Mouse (Mus musculus) neural tube, embryonic 11.5 days (tissue): ENCODE data around the gene 4921539E11Rik. TPM values are rescaled to one million over a fixed set of nuclear protein-coding genes. Genes with fewer than 3 reads are reported as not detected.

ENCODE experiments used
- ATAC-seq: fragments of 200-750 bp; cut with Nextera tagmentation; 2 replicates; pipeline ENCODE4 v1.8.0; 2017; ENCODE audit warnings: moderate number of reproducible peaks, mild to moderate bottlenecking, moderate TSS enrichment, moderate library complexity; ENCODE audit not compliant: insufficient read depth, low FRiP score, low TSS enrichment
- DNase-seq: peaks from one replicate; pipeline ENCODE4 v3.0.0-alpha.2; 2015; ENCODE audit warnings: low spot score
- H3K27ac ChIP-seq: fragments of 300-500 bp; sonication (generic); 2 replicates; pipeline ENCODE4 v1.5.1; 2014; ENCODE audit warnings: low read depth, mild to moderate bottlenecking, low read length
- H3K27me3 ChIP-seq: fragments of 300-500 bp; sonication (generic); 2 replicates; pipeline ENCODE4 v1.6.1; 2014; ENCODE audit warnings: mild to moderate bottlenecking, low read length, mixed read lengths; ENCODE audit not compliant: control insufficient read depth, insufficient read depth
- H3K36me3 ChIP-seq: fragments of 300-500 bp; sonication (generic); 2 replicates; pipeline ENCODE4 v1.6.1; 2014; ENCODE audit warnings: mild to moderate bottlenecking, low read length, moderate library complexity, mixed read lengths; ENCODE audit not compliant: control insufficient read depth, insufficient read depth
- H3K4me1 ChIP-seq: fragments of 300-500 bp; sonication (generic); 2 replicates; pipeline ENCODE4 v1.6.1; 2014; ENCODE audit warnings: low read length, mixed read lengths; ENCODE audit not compliant: control insufficient read depth, insufficient read depth
- H3K4me2 ChIP-seq: fragments of 300-500 bp; sonication (generic); 2 replicates; pipeline ENCODE4 v1.6.1; 2014; ENCODE audit warnings: low read depth, mild to moderate bottlenecking, moderate library complexity
- H3K4me3 ChIP-seq: fragments of 300-500 bp; sonication (generic); 2 replicates; pipeline ENCODE4 v1.5.1; 2014; ENCODE audit warnings: low read depth, low read length
- H3K9ac ChIP-seq: fragments of 300-500 bp; sonication (generic); 2 replicates; pipeline ENCODE4 v1.6.1; 2014; ENCODE audit warnings: mild to moderate bottlenecking, low read length
- H3K9me3 ChIP-seq: fragments of 300-500 bp; sonication (generic); 2 replicates; pipeline ENCODE4 v1.6.1; 2016; ENCODE audit warnings: low read length; ENCODE audit not compliant: control insufficient read depth
- WGBS: fragments of 180-500 bp; shearing (Covaris S2); extraction: QIAGEN DNeasy Blood & Tissue Kit; methylation state at CpG from one replicate; pipeline ENCODE4 v1.1.7; 2014; 5-methylcytosine and 5-hydroxymethylcytosine counted together
- polyA plus RNA-seq: library from polyadenylated mRNA; unstranded; fragments of >200 nt; fragmentation: Nextera tagmentation; extraction: Ambion mirVana; gene quantifications from 2 replicates; pipeline ENCODE4 v1.2.1, GENCODE M21; 2014

Gene 4921539E11Rik
- polyA plus RNA-seq, 1 experiment from 2014 or later = not detected

- ATAC-seq (no peak), DNase-seq (no peak)
- H3K9me3 ChIP-seq = no peaks in the 10 kb centered on the region
- H3K4me3 ChIP-seq = no peak overlapping the region
- H3K27ac ChIP-seq = no peak overlapping the region
- H3K36me3 ChIP-seq = no peaks in the 10 kb centered on the region
- no peak overlapping the region for H3K9ac ChIP-seq
- 73% methylated on average over 3 of the region's 3 CpGs for WGBS
- H3K4me1 ChIP-seq = no peaks in the 10 kb centered on the region
- H3K4me2 ChIP-seq = no peak overlapping the region
- no peaks in the 10 kb centered on the region for H3K27me3 ChIP-seq
Measured at GRCm38 (mm10) chr4:103258817-103259216, 31.8 kb downstream of the 4921539E11Rik start.

GRCm38 (mm10) chr4:103253846-103254245 lies 36.8 kb downstream of the 4921539E11Rik start:
- 87% methylated on average over 4 of the region's 4 CpGs for WGBS
- no peak for DNase-seq
- ATAC-seq = no peak
- Histone ChIP-seq H3K4me2 (no peak overlapping the region), H3K9ac (no peak overlapping the region), H3K27me3 (no peaks in the 10 kb centered on the region), H3K4me3 (no peak overlapping the region), H3K36me3 (no peaks in the 10 kb centered on the region), H3K9me3 (no peaks in the 10 kb centered on the region), H3K27ac (no peak overlapping the region), H3K4me1 (no peaks in the 10 kb centered on the region)

GRCm38 (mm10) chr4:103249436-103250085 lies 41.1 kb downstream of the 4921539E11Rik start:
- WGBS = 74% methylated on average over 6 of the region's 6 CpGs

GRCm38 (mm10) chr4:103247813-103248212 lies 42.9 kb downstream of the 4921539E11Rik start:
- Histone ChIP-seq H3K27ac (no peak overlapping the region), H3K4me3 (no peak overlapping the region), H3K4me1 (no peaks in the 10 kb centered on the region), H3K9me3 (no peaks in the 10 kb centered on the region), H3K9ac (no peak overlapping the region), H3K27me3 (no peaks in the 10 kb centered on the region), H3K36me3 (no peaks in the 10 kb centered on the region), H3K4me2 (no peak overlapping the region)
- no peak for DNase-seq
- no peak for ATAC-seq
- WGBS = 84% methylated on average over 2 of the region's 2 CpGs

More at GRCm38 (mm10) chr4:103249436-103250085, 41.1 kb downstream of the 4921539E11Rik start:
- no peaks in the 10 kb centered on the region for H3K27me3 ChIP-seq
- H3K4me1 ChIP-seq = no peaks in the 10 kb centered on the region
- H3K36me3 ChIP-seq = no peaks in the 10 kb centered on the region
- no peak overlapping the region for H3K4me3 ChIP-seq
- no peak for ATAC-seq
- no peak overlapping the region for H3K4me2 ChIP-seq
- no peak overlapping the region for H3K27ac ChIP-seq
- H3K9ac ChIP-seq = no peak overlapping the region
- no peaks in the 10 kb centered on the region for H3K9me3 ChIP-seq
- DNase-seq = no peak

GRCm38 (mm10) chr4:103247249-103247648 lies 43.4 kb downstream of the 4921539E11Rik start:
- no peaks in the 10 kb centered on the region for H3K4me1 ChIP-seq
- H3K4me3 ChIP-seq = no peak overlapping the region
- H3K27me3 ChIP-seq = no peaks in the 10 kb centered on the region
- H3K9ac ChIP-seq = no peak overlapping the region
- H3K36me3 ChIP-seq = no peaks in the 10 kb centered on the region
- 81% methylated on average over 3 of the region's 3 CpGs for WGBS
- no peak overlapping the region for H3K27ac ChIP-seq
- no peak overlapping the region for H3K4me2 ChIP-seq
- ATAC-seq (no peak), DNase-seq (no peak)
- H3K9me3 ChIP-seq = no peaks in the 10 kb centered on the region

- Histone ChIP-seq H3K9me3 (no peaks in the 10 kb centered on the region), H3K4me1 (no peaks in the 10 kb centered on the region), H3K4me3 (no peak overlapping the region), H3K27ac (no peak overlapping the region), H3K27me3 (no peaks in the 10 kb centered on the region), H3K4me2 (no peak overlapping the region), H3K36me3 (no peaks in the 10 kb centered on the region), H3K9ac (no peak overlapping the region)
- 46% methylated on average over 2 of the region's 2 CpGs for WGBS
- ATAC-seq = no peak
- no peak for DNase-seq
Measured at GRCm38 (mm10) chr4:103232156-103232555, 58.5 kb downstream of the 4921539E11Rik start.

GRCm38 (mm10) chr4:103222854-103223253 lies 67.8 kb downstream of the 4921539E11Rik start:
- Histone ChIP-seq H3K9ac (no peak overlapping the region), H3K4me2 (no peak overlapping the region), H3K36me3 (no peaks in the 10 kb centered on the region), H3K27ac (no peak overlapping the region), H3K9me3 (no peaks in the 10 kb centered on the region), H3K4me3 (no peak overlapping the region), H3K4me1 (no peaks in the 10 kb centered on the region), H3K27me3 (no peaks in the 10 kb centered on the region)
- no peak for DNase-seq
- no peak for ATAC-seq
- 52% methylated on average over 9 of the region's 9 CpGs for WGBS

GRCm38 (mm10) chr4:103221789-103222188 lies 68.9 kb downstream of the 4921539E11Rik start:
- Histone ChIP-seq H3K27me3 (no peaks in the 10 kb centered on the region), H3K4me2 (no peak overlapping the region), H3K9me3 (no peaks in the 10 kb centered on the region), H3K4me1 (no peaks in the 10 kb centered on the region), H3K36me3 (no peaks in the 10 kb centered on the region), H3K4me3 (no peak overlapping the region), H3K27ac (no peak overlapping the region), H3K9ac (no peak overlapping the region)
- ATAC-seq (no peak), DNase-seq (no peak)
- WGBS = 82% methylated on average over 6 of the region's 6 CpGs

- Histone ChIP-seq H3K27me3 (no peaks in the 10 kb centered on the region), H3K9ac (no peak overlapping the region), H3K4me3 (no peak overlapping the region), H3K4me1 (no peaks in the 10 kb centered on the region), H3K4me2 (no peak overlapping the region), H3K27ac (no peak overlapping the region), H3K9me3 (no peaks in the 10 kb centered on the region), H3K36me3 (no peaks in the 10 kb centered on the region)
- DNase-seq (no peak), ATAC-seq (no peak)
- WGBS = 65% methylated on average over 5 of the region's 5 CpGs
Measured at GRCm38 (mm10) chr4:103219011-103219410, 71.7 kb downstream of the 4921539E11Rik start.
